Mouse (Mus musculus) embryonic stem cell, embryonic (primary cell): ENCODE data around the gene Sult1e1.

Source experiments
- CTCF ChIA-PET, 4 experiments: fragments of 300-600 bp in 2 of 4; fragments of 350-600 bp in 2 of 4; sonication (Branson Sonifier 250); formaldehyde crosslinking; loops; one replicate each; lab custom pipeline; 2022; ENCODE audit warnings: inconsistent platforms in 2 of 4; lab: Charles Lee
- POLR2A ChIA-PET, 4 experiments: fragments of 300-600 bp in 2 of 4; fragments of 350-600 bp in 2 of 4; sonication (Branson Sonifier 250); formaldehyde crosslinking; loops; one replicate each; lab custom pipeline; 2022; ENCODE audit warnings: antibody characterized with exemption in 4 of 4, inconsistent platforms in 1 of 4; lab: Charles Lee

Gene Sult1e1

DNA sequence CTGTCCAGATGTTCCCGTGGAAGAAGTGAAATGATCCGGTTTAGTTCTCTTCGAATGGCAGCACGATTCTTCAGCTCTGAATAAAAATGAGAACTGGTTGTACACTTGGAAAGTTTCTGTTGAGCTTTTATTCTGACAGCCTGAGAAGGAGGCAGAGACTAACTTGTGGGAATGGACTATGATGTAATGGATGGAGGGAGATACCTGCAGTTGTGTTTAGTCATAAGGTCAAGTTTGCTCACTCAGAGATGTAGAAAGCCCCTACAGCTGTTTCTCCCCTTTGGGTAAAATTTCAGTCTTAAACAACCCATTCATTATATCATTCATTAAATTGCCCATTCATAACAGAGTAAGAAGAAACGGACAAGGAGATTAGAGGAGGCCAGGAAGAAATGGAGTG lies at the start of gene Sult1e1:
Gene Sult1e1 (minus strand): TSS at position 101 of the 400 bp plus-strand sequence.
- ChIA-PET POLR2A (no interaction called here), CTCF (no interaction called here)

- ChIA-PET CTCF (no interaction called here), POLR2A (no interaction called here)
Measured at GRCm38 (mm10) chr5:87622681-87623080, 31.3 kb upstream of the Sult1e1 start.

DNA sequence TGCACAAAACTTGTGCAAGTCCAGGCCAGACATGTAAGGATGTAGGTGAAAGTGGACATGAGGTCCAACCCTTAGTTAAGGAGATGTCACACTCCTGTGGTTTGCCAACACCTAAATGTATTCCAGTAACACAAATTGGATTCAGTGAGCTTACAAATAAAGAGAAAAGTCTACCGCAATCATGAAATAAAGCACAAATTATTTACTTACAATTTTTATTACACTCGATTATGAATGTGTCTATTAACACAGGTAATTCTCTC lies 23.7 kb upstream of the Sult1e1 start:
- POLR2A ChIA-PET = no interaction called here
- CTCF ChIA-PET = no interaction called here

DNA sequence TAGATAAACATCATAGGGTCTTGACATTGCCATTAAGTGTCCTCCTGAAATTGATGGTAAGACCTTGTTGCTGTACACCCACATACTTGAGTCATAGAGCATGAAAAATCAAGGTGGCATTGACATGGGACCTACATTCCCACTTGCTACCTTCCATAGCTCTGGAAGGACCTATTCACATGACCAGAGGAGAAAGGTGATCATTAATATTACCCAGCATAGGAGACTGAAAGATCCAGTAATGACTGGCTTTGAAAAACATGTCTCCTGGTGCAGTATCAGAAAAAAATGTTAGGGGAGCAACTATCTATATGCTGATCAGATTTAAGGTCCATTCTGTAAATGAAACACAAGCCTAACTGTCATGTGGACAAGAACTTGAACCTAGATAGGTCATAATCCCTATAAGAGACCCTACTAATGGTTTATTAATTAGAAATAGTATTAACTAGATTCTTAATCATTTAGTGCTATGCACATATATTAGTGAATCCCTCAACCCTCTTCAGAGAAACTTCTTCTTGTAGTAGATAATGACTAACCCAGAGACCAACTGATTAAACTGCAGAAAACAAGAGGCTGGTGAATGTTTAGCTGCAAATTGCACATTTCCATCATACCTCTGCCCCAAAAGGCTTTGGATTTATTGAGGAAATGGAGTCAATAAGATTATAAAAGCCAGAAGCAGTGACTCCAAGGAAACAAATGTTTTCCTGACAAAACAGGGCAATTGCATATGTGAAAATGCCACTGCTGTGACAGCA lies 23.2 kb upstream of the Sult1e1 start:
- POLR2A ChIA-PET = no interaction called here
- CTCF ChIA-PET = no interaction called here

DNA sequence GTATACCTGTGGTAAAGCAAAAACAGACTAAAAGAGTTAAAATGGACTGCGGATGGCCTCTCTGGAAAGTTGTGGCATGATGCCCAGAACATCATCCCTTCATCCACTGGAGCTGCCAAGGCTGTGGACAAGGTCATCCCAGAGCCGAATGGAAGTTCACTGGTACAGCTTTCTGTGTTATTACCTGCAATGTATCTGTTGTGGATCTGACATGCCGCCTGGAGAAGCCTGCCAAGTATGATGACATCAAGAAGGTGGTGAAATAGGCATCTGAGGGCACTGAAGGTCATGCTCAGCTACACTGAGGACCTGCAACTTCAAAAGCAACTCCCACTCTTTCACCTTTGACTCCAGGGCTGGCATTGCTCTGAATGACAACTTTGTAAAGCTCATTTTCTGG lies 9.6 kb upstream of the Sult1e1 start:
- ChIA-PET CTCF (no interaction called here), POLR2A (no interaction called here)

- POLR2A ChIA-PET = no interaction called here
- CTCF ChIA-PET = no interaction called here
Measured at GRCm38 (mm10) chr5:87597891-87598290, 6.5 kb upstream of the Sult1e1 start.

- ChIA-PET POLR2A (no interaction called here), CTCF (no interaction called here)
Measured at GRCm38 (mm10) chr5:87589916-87590315, 1.5 kb downstream of the Sult1e1 start.

DNA sequence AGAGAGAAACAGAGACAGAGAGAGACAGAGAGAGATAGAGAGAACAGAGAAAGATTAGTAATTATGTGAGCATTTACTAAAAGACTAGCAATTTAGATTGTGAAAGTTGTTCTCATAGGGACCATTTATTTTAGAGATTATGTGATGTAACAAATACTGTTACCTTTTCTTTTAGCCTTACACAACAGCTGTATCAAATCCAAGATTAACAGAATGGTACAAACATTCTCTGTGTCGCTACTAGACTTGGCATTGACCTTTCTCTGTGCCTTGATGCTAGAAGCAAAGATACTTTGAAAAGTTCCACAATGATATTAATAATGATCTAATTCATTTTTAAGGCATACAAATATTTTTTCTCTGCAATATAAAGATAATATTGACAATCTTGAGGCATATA lies 11.0 kb downstream of the Sult1e1 start:
- CTCF ChIA-PET = no interaction called here
- POLR2A ChIA-PET = no interaction called here

DNA sequence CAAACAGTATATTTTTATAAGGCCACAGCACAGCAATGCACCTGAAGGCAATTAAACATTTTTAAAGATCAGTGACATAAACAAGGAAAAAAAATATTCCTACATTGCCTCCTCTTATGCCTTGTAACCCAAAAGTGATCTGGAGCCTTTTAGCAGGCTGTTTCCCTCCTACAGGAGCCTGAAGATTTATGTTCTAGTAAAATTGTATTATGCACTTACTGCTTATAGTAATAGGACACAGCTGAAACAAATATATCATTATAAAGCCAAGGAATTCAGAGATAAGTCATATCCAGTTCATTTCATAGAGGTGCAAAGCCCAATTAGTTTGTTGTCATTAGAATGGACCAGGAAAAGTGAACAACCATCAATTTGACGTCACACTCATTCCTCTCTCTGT lies 17.2 kb downstream of the Sult1e1 start:
- ChIA-PET CTCF (no interaction called here), POLR2A (no interaction called here)

DNA sequence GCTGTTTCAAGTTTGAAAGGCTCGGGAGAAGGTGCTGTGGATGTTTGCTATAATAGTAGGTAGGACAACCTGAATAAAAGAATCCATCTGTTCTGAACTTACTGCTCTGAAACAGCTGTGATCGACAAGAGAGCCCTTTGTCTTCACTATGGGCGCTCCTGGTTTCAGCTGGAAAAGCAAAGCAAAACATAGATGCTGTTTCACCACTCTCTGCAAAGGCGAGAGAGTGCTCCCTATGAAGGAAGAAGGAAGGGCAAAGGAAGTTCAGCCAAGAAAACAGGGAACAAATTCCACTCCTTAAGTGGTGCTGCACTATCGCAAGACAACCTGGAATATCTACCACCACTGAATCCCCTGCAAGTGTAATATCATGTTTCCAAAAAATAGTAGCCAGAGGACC lies 17.9 kb downstream of the Sult1e1 start:
- ChIA-PET CTCF (no interaction called here), POLR2A (no interaction called here)

DNA sequence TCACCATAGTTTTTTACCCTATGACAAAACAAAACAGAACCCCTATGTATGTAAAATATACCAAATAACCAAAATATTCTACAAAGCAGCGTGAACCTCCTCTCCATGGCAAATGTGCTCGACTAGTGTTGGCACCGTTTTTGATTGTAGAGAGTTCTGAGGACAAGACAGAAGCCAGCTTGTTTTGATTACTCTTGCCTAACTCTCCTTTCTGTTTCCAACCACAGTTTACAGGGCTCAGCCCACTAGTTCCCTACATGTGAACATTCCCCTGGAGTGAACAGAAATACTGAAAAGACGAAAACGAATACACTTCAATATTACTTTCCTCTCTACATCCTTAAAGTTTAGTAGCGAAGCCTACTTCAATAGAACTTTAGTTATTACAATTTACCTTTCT lies 18.6 kb downstream of the Sult1e1 start:
- ChIA-PET CTCF (no interaction called here), POLR2A (no interaction called here)

- ChIA-PET POLR2A (no interaction called here), CTCF (no interaction called here)
Measured at GRCm38 (mm10) chr5:87568845-87569244, 22.5 kb downstream of the Sult1e1 start, which contains the start of gene Sult1d1. Gene Sult1d1, minus strand, starts transcription at chr5:87569027.

GRCm38 (mm10) chr5:87567306-87567705 lies 24.1 kb downstream of the Sult1e1 start:
- POLR2A ChIA-PET = no interaction called here
- CTCF ChIA-PET = no interaction called here

DNA sequence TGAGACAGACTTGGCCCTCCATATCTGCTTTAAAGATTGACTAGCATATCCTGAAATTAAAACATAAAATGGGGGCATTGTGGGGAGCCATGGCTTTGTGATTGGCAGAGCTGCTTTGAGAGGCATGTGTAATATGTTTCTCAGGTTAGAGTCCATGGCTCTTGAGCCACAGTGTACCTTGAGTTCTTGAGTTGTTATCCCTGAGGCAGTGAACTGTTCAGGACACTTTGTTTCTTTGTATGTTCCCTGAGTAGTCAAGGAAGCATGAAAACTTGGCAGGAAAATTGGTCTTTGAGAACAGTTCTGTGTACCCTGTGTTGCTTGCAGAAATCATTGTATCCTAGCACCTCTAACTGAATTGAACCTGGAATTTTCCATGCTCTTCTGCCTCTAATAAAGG lies 28.4 kb downstream of the Sult1e1 start:
- POLR2A ChIA-PET = no interaction called here
- CTCF ChIA-PET = no interaction called here

DNA sequence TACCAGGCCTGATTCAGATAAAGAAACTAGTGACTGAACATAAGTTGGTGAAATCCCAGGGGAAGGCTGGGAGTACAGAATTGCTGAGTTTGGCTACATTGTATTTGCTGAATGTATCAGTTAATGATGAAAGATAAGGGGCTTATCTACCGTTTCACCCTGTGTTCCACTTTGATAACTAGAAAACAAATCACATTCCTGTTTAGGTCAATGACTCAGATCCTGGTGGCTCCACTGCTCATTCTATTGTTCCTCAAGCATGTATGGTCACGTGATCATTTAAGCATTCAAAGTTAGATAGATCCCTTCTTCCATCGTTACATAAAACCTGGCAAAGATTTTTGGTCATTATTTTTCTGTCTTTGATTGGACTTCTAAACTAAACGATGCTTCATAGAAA lies 28.9 kb downstream of the Sult1e1 start:
- ChIA-PET POLR2A (no interaction called here), CTCF (no interaction called here)

- ChIA-PET POLR2A (no interaction called here), CTCF (no interaction called here)
Measured at GRCm38 (mm10) chr5:87560145-87560544, 31.2 kb downstream of the Sult1e1 start.

DNA sequence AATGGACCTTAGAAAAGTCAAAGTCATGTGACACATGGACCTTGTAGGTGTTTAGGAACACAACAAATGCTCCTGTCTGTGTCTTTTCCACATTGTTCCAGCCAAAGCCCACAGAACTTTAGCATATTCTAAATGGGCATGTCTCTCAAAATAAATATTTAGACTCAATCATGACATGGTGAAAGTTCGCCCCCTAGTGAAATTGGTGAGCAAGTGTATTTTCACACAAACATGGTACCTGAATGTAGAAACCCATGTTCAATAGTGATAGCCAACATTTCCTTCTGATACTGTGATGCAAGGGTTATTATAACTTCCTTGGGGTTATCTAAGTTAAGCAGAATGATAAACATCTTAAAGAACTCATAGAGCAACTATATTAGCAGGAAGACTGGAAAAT lies 40.5 kb downstream of the Sult1e1 start:
- ChIA-PET POLR2A (no interaction called here), CTCF (no interaction called here)

- POLR2A ChIA-PET = interaction anchor here in 1 of 4 experiments (0.6 kb wide), 1 partner anchor 131 kb away, joined by 5 read pairs; no protein-coding TSS in a partner anchor
- CTCF ChIA-PET = no interaction called here
Measured at GRCm38 (mm10) chr5:87538111-87538510, 53.3 kb downstream of the Sult1e1 start, which contains the start of gene Sult1b1. Gene Sult1b1, minus strand, starts transcription at chr5:87538195.

DNA sequence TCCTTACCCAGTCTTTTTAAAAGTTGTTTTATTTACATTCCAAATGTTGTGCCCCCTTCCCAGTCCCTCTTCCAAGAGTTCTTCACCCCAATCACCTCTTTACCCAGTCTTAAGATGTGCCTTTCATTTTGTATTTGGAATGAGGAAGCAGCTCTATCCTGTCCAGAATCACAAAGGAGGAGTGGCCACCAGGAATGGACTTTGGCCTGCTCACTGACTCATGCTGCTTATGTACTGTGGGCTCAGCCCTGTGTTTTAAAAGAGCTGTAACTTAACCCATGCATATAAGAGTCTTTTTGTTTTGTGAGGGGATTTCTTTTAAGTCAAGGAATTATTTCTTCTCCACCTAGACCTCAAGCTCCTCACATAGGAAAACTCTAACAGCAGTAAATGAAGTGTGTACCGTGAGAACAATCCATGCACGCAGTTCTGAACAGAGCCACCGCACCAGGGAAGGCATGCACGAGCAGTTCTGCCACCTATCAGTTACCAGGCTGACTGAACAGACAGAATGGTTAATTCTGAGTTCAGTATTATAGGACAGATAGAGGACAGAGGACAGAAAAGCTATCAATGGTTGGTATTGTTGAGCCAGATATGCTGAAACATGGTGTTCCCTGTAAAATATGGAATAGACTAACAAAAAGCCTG lies 55.3 kb downstream of the Sult1e1 start:
- ChIA-PET CTCF (no interaction called here), POLR2A (no interaction called here)

GRCm38 (mm10) chr5:87532288-87532687 lies 59.1 kb downstream of the Sult1e1 start:
- POLR2A ChIA-PET = no interaction called here
- CTCF ChIA-PET = no interaction called here
